Mouse (Mus musculus) erythroblast, embryonic 14.5 days (primary cell): ENCODE results near the gene Atg13. TPM values are rescaled to one million over a fixed set of nuclear protein-coding genes. Genes with fewer than 3 reads are reported as not detected.
"Not testable (repeated sequence)": the region's sequence is repeated elsewhere in the genome, so short reads cannot be mapped to it uniquely, and the experiment has no call there.

Experiments
- H3K27me3 ChIP-seq: 2 replicates; pipeline ENCODE4 v1.6.1; 2012; ENCODE audit warnings: inconsistent platforms; ENCODE audit not compliant: control insufficient read depth
- H3K36me3 ChIP-seq: 2 replicates; pipeline ENCODE4 v1.6.1; 2012; ENCODE audit warnings: mild to moderate bottlenecking, inconsistent platforms; ENCODE audit not compliant: control insufficient read depth
- H3K4me1 ChIP-seq: 2 replicates; pipeline ENCODE4 v1.6.1; 2012; ENCODE audit warnings: inconsistent platforms; ENCODE audit not compliant: control insufficient read depth
- H3K4me3 ChIP-seq: replicated peaks from 2 replicates; pipeline ENCODE3; 2012; ENCODE audit warnings: moderate library complexity, mild to moderate bottlenecking, inconsistent platforms
- H3K9me3 ChIP-seq: 2 replicates; pipeline ENCODE4 v1.6.1; 2012; ENCODE audit warnings: low read length, inconsistent platforms, mixed read lengths; ENCODE audit not compliant: control insufficient read depth
- GATA1 ChIP-seq: IDR thresholded peaks from 2 replicates; pipeline ENCODE4 v1.6.1; 2012; ENCODE audit warnings: low read length, inconsistent platforms, mixed read lengths
- TAL1 ChIP-seq: IDR thresholded peaks from 3 replicates; pipeline ENCODE4 v1.6.1; 2012; ENCODE audit warnings: low read length, inconsistent platforms, mixed read lengths
- polyA plus RNA-seq: library from polyadenylated mRNA; stranded (reverse); fragments of >175 nt; gene quantifications from 2 replicates; pipeline ENCODE4 v1.2.3, GENCODE M21; 2012

Atg13 gene
- polyA plus RNA-seq, result 3.5 and 4.3 TPM in 2 replicates

DNA sequence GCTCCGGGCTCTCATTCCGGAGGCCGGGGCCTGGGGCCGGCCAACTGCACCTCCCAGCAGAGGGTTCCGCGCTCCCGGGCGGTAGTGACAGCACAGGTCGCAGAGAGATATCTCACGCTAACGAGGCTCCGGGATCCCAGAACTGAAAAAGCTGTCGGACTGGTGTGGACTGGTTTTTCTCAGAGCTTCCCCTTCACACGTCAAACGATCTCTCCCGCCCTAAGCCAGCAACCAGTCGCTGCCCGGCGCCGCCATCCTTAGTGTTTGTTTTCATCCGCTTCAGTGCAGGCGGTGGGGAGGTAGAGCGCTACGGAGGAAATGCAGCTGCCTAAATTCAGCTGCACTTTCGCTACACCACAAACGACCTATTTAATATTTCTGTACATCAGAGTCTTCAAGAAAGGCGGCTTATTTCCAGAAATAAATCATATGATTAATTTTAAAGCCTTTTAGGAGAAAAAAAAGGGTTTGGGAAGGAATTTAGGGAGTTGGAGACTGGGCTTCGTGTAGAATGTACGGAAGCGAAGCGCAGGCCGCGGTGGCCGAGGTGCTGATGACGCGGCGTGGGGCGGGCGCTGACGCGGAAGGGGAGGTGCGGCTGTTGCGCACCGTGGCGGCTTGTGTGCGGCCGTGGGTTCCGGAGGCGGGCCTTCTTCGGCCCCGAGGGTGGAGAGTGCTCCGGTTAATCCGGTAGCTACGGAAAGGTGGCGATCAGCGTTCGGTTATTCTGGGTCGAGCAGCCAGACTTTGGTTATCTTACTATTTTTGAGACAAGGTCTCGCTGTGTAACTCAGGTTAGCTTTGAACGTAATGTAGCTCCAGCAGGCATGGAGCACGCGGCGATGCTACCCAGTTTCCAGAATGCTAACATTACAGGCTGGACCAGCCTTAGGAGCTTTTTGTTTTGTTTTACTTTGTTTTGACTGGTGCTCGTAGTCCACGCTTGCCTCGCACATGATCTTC lies at the start of gene Atg13, which contains the start of gene Harbi1:
TSS of gene Atg13 (minus strand) at position 305 of the 963 bp plus-strand sequence.
TSS of gene Harbi1 (plus strand) at position 581 of the 963 bp plus-strand sequence.
- Histone ChIP-seq H3K4me3 (peak within 1 kb of the TSS; percentile 97), H3K36me3 (peaks cover 4% of the 10 kb centered on the region), H3K27me3 (no peaks in the 10 kb centered on the region), H3K4me1 (peaks cover 34% of the 10 kb centered on the region), H3K9me3 (no peaks in the 10 kb centered on the region)
- no peak for TF ChIP-seq GATA1
- TF ChIP-seq TAL1, result no peak

DNA sequence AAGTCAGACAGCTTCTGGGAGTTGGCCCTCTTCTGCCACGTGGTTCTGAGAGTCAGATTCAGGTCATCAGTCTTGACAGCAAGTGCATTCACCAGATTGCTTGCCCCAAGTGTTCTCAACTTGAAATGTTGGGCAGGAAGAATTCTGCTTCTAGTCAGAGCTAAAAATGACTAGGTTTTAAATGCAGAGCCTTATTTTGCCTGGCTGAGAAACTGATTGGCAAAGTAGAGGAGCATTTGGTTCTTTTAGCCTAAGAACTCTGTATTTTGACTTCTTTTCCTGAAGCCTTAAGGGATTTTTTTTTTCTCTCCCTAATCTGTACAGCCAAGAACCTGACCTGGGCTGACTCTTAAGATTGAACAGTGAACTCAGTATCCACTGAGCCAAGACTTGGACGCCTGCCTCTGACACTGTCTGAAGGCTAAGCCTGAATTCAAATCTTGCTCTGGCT lies 39.5 kb upstream of the Atg13 start:
- Histone ChIP-seq H3K9me3 (no peaks in the 10 kb centered on the region), H3K4me3 (no peak overlapping the region), H3K36me3 (no peaks in the 10 kb centered on the region), H3K27me3 (no peaks in the 10 kb centered on the region), H3K4me1 (0 out of 2 replicates have a peak, but pooled peaks cover 1% of the 10 kb centered on the region)
- TF ChIP-seq GATA1, result no peak
- no peak for TF ChIP-seq TAL1

DNA sequence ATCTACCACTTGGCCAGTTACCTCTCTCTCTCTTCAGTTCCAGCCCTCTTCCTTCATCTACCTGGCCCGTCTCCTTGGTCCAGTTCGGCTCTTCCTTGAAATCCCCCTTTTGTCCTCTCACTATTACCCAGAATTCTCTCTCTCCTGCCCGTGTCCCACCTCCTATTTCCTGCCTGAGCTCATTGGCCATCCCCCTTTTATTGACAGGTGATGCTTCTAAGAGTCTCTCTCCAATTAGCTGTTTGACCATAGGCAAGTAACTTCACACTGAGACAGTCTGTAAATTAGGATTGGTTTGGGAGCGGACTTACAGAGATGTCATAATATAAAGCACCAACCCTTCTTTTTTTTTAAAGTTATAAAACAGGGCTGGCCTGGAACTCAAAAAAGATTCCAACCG lies 34.3 kb upstream of the Atg13 start:
- no peak overlapping the region for H3K4me3 ChIP-seq
- no peaks in the 10 kb centered on the region for H3K27me3 ChIP-seq
- H3K4me1 ChIP-seq, result peaks cover 11% of the 10 kb centered on the region
- no peaks in the 10 kb centered on the region for H3K9me3 ChIP-seq
- no peak for TF ChIP-seq TAL1
- TF ChIP-seq GATA1, result no peak
- H3K36me3 ChIP-seq, result no peaks in the 10 kb centered on the region; the same call in 1 of the 2 replicates

DNA sequence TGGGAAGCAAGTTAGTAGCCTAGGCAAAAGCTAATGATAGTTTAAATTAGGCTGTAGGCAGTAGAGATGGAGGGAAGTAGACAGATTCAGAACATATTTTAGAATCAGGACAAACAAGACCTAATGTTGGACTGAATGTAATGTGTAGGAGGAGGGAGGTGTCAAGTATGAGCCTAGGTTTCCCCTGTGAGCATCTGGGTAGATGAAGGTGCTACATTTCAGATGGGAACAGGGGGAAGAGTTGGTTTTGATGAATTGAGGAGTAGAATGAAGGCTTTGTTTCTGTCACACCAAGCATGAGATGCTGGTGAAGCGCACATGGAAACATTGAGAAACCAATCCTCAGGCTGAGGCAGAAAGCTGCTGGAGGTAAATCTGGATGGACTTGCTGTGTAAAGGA lies 29.2 kb upstream of the Atg13 start:
- peaks cover 5% of the 10 kb centered on the region for H3K36me3 ChIP-seq
- H3K4me3 ChIP-seq, result no peak overlapping the region
- no peak for TF ChIP-seq GATA1
- no peak for TF ChIP-seq TAL1
- H3K9me3 ChIP-seq, result no peaks in the 10 kb centered on the region
- H3K27me3 ChIP-seq, result no peaks in the 10 kb centered on the region
- H3K4me1 ChIP-seq, result peaks cover 23% of the 10 kb centered on the region

DNA sequence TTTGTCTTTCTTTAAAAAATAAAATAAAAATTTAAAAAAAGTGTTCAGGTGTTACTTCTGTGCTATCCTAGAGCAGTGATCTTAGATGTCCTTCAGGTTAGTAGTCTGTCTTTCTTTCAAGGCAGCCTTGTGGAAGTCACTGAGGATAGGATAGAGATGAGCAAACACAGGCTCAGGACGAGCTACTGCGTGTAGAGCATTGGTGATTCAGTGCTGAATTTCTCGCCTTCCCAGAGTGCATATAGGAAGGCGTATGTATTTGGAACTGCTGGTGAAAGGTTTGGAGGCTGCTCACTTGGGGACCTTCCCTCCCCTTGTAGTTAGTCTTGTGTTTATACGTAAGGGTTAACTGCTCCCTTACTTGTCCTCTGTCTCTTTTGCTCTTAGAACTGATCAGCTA lies 24.8 kb upstream of the Atg13 start:
- Histone ChIP-seq H3K9me3 (no peaks in the 10 kb centered on the region), H3K4me1 (peaks cover 20% of the 10 kb centered on the region), H3K36me3 (peaks cover 10% of the 10 kb centered on the region), H3K4me3 (no peak overlapping the region), H3K27me3 (no peaks in the 10 kb centered on the region)
- TF ChIP-seq TAL1, result no peak
- TF ChIP-seq GATA1, result no peak

DNA sequence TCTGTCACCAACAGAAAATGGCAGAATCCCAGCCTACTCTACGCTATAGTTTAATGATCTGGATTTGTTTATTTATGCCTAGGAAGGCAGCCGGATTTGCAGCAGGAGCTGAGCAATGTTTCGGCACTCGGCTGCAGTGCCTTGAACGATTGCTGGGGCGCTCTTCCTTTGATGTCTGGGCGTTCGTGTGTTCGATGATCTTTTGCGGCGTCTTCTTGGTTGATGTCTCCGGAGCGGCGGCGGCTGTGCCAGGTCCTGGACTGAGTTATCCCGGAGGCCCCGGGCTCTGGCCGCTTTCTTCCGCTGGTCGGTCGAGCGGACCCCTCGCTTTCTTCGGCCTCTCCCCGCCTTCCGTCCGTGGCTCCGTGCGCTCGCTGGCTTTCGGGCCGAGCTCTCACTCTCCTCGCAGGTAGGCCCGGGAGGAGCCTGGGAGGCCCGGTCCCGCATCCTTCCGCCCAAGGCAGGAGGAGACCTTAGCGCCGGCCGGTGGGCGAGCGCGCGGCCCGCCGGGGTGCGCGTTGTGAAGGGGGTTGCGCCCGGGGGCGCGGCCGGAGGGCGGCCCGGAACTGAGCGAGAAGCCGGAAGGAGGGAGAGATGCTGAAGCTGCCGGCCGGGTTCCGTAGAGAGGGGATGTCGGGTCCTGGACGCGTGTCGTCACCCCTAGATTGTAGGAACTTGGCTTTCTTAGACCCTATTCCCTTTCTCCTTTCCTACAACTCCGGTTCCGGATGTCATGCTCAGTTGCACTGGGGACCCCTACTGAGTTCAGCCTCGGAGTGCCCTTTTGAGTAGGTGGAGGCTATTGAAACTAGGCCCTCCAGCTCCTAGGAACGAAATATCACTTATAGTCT lies 19.8 kb upstream of the Atg13 start, which contains the start of gene Ambra1:
TSS of gene Ambra1 (plus strand) at position 164 of the 851 bp plus-strand sequence.
- Histone ChIP-seq H3K4me3 (peak within 1 kb of the TSS; percentile 96), H3K4me1 (peaks cover 25% of the 10 kb centered on the region), H3K27me3 (no peaks in the 10 kb centered on the region), H3K36me3 (peaks cover 6% of the 10 kb centered on the region), H3K9me3 (no peaks in the 10 kb centered on the region)
- no peak for TF ChIP-seq GATA1
- TF ChIP-seq TAL1, result no peak

DNA sequence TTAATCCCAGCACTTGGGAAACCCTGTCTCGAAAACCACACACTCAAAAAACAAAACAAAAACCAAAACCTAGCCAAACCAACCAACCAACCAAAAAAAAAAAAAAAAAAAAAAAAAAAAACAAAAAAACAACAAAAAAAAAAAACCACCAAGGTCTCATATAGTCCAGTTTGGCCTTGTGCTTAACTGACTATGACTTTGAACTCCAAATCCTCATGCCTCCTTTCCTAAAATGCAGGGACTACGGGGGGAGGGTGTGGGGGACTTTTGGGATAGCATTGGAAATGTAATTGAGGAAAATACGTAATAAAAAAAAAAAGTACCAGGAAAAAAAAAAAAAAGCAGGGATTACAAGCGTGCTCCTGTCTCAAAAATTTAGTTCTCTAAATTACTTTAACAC lies 19.2 kb upstream of the Atg13 start:
- no peaks in the 10 kb centered on the region for H3K27me3 ChIP-seq

DNA sequence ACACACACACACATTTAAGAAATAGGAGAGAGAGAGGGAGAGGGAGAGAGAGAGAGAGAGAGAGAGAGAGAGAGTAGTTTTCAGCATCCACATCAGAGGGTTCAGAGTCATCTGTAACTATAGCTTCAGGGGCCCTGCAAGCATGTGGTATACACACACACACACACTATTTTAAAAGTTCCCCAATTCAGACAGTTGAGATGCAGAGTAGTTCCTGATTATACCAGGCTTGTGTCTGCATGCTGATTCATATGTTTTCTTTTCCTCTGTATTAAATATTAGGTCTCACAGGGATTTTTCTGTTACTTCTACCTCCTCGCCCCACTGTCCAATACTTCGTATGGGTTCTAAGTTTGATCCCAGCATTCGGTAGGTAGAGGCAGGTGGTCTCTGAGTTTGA lies 16.6 kb upstream of the Atg13 start:
- H3K4me1 ChIP-seq, result peaks cover 31% of the 10 kb centered on the region
- H3K36me3 ChIP-seq, result no peaks in the 10 kb centered on the region
- no peaks in the 10 kb centered on the region for H3K9me3 ChIP-seq
- no peak overlapping the region for H3K4me3 ChIP-seq
- H3K27me3 ChIP-seq, result no peaks in the 10 kb centered on the region
- TF ChIP-seq TAL1 (no peak), GATA1 (no peak)

More for the DNA sequence above, 19.2 kb upstream of the Atg13 start:
- Histone ChIP-seq H3K4me3 (peak overlapping the region; percentile 96), H3K4me1 (peaks cover 30% of the 10 kb centered on the region), H3K9me3 (no peaks in the 10 kb centered on the region), H3K36me3 (peaks cover 5% of the 10 kb centered on the region; the same call in 1 of the 2 replicates)
- TF ChIP-seq GATA1 (no peak), TAL1 (no peak)

DNA sequence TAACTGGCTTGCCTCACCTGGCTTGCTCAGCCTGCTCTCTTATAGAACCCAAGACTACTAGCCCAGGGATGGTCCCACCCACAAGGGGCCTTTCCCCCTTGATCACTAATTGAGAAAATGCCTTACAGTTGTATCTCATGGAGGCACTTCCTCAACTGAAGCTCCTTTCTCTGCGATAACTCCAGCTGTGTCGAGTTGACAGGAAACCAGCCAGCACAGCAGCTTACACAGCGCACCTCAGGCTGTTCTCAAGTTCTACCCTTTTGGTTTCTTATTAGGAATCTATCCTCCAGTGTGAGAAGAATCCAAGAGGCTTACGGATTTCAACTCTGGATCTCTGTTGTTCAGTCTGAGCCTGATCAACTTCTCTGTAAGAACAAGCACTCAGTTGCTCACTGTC lies 15.1 kb upstream of the Atg13 start:
- not testable (repeated sequence) for H3K9me3 ChIP-seq, H3K36me3 ChIP-seq, H3K27me3 ChIP-seq, H3K4me3 ChIP-seq
- peaks cover 25% of the 10 kb centered on the region for H3K4me1 ChIP-seq
